Mouse (Mus musculus) liver, embryonic 14.5 days (tissue): ENCODE results near the gene Poll.

Source experiments
- CTCF ChIP-seq: IDR thresholded peaks from 2 replicates; pipeline ENCODE4 v1.5.1; 2016; ENCODE audit warnings: antibody characterized with exemption, low read depth, control low read depth
- EP300 ChIP-seq: IDR thresholded peaks from 2 replicates; pipeline ENCODE4 v1.6.1; 2016; ENCODE audit warnings: antibody characterized with exemption, low read depth

DNA sequence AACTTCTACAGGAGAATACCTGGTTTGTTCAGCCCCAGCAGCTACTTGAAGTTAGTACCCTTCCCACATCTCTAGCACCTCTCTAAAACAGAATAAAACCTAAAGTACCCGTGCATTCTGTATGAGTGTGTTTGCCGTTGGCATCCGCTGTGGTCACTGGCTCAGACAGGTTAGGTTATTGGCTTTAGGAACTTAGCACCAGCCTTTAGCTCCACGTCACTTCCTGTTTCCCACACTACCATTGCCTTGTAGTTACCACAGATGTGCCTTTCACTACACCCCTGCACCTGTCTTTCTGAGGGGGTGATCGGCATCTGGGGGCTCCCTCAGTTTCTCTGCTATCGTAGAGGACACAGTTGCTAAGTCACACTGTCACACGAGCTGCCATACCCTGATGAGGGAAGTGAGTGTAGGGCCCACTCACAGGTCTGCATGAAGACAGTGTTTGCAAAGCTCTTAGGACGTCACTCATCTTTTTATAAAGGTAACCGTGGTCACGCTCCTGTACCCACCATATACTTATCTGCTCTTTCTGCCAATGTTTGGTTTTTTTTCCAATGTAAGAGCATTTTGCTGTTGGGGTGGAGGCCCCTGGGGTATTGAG lies 32.3 kb downstream of the Poll start:
- TF ChIP-seq CTCF (no peak), EP300 (no peak)
